Mouse (Mus musculus): Measurements from ENCODE around the gene Bphl. TPM values are rescaled to one million over a fixed set of nuclear protein-coding genes. Genes with fewer than 3 reads are reported as not detected.

Gene Bphl
- polyA plus RNA-seq, 1 experiment from 2014 or later, result 46.8 TPM

- Histone ChIP-seq H3K9ac (no peak overlapping the region), H3K4me2 (no peak overlapping the region), H3K36me3 (ENCODE audit: insufficient read depth) (no peaks in the 10 kb centered on the region), H3K4me1 (ENCODE audit: insufficient read depth) (no peaks in the 10 kb centered on the region), H3K27me3 (ENCODE audit: insufficient read depth, low read length) (no peaks in the 10 kb centered on the region), H3K27ac (ENCODE audit: low read depth) (no peak overlapping the region), H3K4me3 (ENCODE audit: low read depth, low read length) (no peak overlapping the region), H3K9me3 (ENCODE audit: low read depth, low read length) (no peaks in the 10 kb centered on the region)
- ATAC-seq (ENCODE audit: insufficient read depth), result no peak
- no peak for TF ChIP-seq CTCF (IDR thresholded peaks at IDR 0.05; ENCODE audit: low read depth)
- 75% methylated on average over 5 of the region's 5 CpGs for WGBS
- DNase-seq, result no peak
These were observed 75.1 kb downstream of the Bphl start for GRCm38 (mm10) chr13:34112369-34113081.

- H3K27me3 ChIP-seq (ENCODE audit: insufficient read depth, low read length), result no peaks in the 10 kb centered on the region
- no peak overlapping the region for H3K4me2 ChIP-seq
- no peaks in the 10 kb centered on the region for H3K9me3 ChIP-seq (ENCODE audit: low read depth, low read length)
- TF ChIP-seq CTCF (IDR thresholded peaks at IDR 0.05; ENCODE audit: low read depth), result no peak
- 90% methylated on average over 3 of the region's 3 CpGs for WGBS
- no peak overlapping the region for H3K27ac ChIP-seq (ENCODE audit: low read depth)
- H3K9ac ChIP-seq, result no peak overlapping the region
- DNase-seq (no peak), ATAC-seq (ENCODE audit: insufficient read depth) (no peak)
- H3K36me3 ChIP-seq (ENCODE audit: insufficient read depth), result no peaks in the 10 kb centered on the region
- H3K4me3 ChIP-seq (ENCODE audit: low read depth, low read length), result no peak overlapping the region
- no peaks in the 10 kb centered on the region for H3K4me1 ChIP-seq (ENCODE audit: insufficient read depth)
These were observed 75.7 kb downstream of the Bphl start for GRCm38 (mm10) chr13:34113086-34113485.

GRCm38 (mm10) chr13:34114654-34115053 lies 77.3 kb downstream of the Bphl start:
- no peak overlapping the region for H3K9ac ChIP-seq
- no peaks in the 10 kb centered on the region for H3K4me1 ChIP-seq (ENCODE audit: insufficient read depth)
- no peaks in the 10 kb centered on the region for H3K27me3 ChIP-seq (ENCODE audit: insufficient read depth, low read length)
- no peak for TF ChIP-seq CTCF (IDR thresholded peaks at IDR 0.05; ENCODE audit: low read depth)
- H3K36me3 ChIP-seq (ENCODE audit: insufficient read depth), result no peaks in the 10 kb centered on the region
- no peaks in the 10 kb centered on the region for H3K9me3 ChIP-seq (ENCODE audit: low read depth, low read length)
- ATAC-seq (ENCODE audit: insufficient read depth) (no peak), DNase-seq (no peak)
- WGBS, result 84% methylated on average over 4 of the region's 4 CpGs
- no peak overlapping the region for H3K27ac ChIP-seq (ENCODE audit: low read depth)
- no peak overlapping the region for H3K4me3 ChIP-seq (ENCODE audit: low read depth, low read length)
- no peak overlapping the region for H3K4me2 ChIP-seq

DNA sequence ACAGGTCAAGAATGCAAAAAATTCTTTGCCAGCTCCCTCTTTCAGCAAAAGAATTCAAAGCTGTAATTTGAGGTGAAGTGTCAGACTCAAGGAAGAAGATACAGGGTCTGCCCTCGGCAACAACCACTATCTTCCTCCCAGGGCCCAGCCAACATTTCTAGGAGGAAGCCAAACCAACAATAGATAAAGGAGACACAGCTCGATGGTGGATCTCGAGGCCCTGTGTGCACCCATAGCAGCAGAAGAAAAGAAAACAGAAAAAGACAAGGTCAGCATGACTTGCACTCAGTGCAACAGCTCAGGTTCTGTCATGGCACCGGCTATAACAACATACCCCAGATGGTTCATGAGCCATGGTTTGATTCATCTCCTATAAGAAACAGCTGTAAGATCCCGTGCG lies 79.1 kb downstream of the Bphl start:
- no peak for TF ChIP-seq CTCF (IDR thresholded peaks at IDR 0.05; ENCODE audit: low read depth)
- H3K27ac ChIP-seq (ENCODE audit: low read depth), result no peak overlapping the region
- no peak for ATAC-seq (ENCODE audit: insufficient read depth)
- H3K4me1 ChIP-seq (ENCODE audit: insufficient read depth), result no peaks in the 10 kb centered on the region
- no peaks in the 10 kb centered on the region for H3K9me3 ChIP-seq (ENCODE audit: low read depth, low read length)
- 59% methylated on average over 6 of the region's 6 CpGs for WGBS
- H3K27me3 ChIP-seq (ENCODE audit: insufficient read depth, low read length), result no peaks in the 10 kb centered on the region
- H3K4me2 ChIP-seq, result no peak overlapping the region
- no peak overlapping the region for H3K9ac ChIP-seq
- no peak for DNase-seq
- H3K4me3 ChIP-seq (ENCODE audit: low read depth, low read length), result no peak overlapping the region
- no peaks in the 10 kb centered on the region for H3K36me3 ChIP-seq (ENCODE audit: insufficient read depth)

- no peak for ATAC-seq (ENCODE audit: insufficient read depth)
These were observed 81.4 kb downstream of the Bphl start for GRCm38 (mm10) chr13:34118816-34119215.

GRCm38 (mm10) chr13:34119406-34119805 lies 82.0 kb downstream of the Bphl start:
- no peak overlapping the region for H3K4me2 ChIP-seq
- no peak overlapping the region for H3K9ac ChIP-seq
- H3K27ac ChIP-seq (ENCODE audit: low read depth), result no peak overlapping the region
- DNase-seq (no peak), ATAC-seq (ENCODE audit: insufficient read depth) (no peak)
- no peak for TF ChIP-seq CTCF (IDR thresholded peaks at IDR 0.05; ENCODE audit: low read depth)
- no peaks in the 10 kb centered on the region for H3K4me1 ChIP-seq (ENCODE audit: insufficient read depth)
- H3K27me3 ChIP-seq (ENCODE audit: insufficient read depth, low read length), result no peaks in the 10 kb centered on the region
- H3K9me3 ChIP-seq (ENCODE audit: low read depth, low read length), result no peaks in the 10 kb centered on the region
- 0 out of 2 replicates have a peak, but pooled peaks cover under 1% of the 10 kb centered on the region for H3K36me3 ChIP-seq (ENCODE audit: insufficient read depth)
- H3K4me3 ChIP-seq (ENCODE audit: low read depth, low read length), result no peak overlapping the region
- 25% methylated on average over 4 of the region's 4 CpGs for WGBS

More at GRCm38 (mm10) chr13:34118816-34119215, 81.4 kb downstream of the Bphl start:
- no peak for TF ChIP-seq CTCF (IDR thresholded peaks at IDR 0.05; ENCODE audit: low read depth)
- Histone ChIP-seq H3K36me3 (ENCODE audit: insufficient read depth) (no peaks in the 10 kb centered on the region), H3K9ac (no peak overlapping the region), H3K9me3 (ENCODE audit: low read depth, low read length) (no peaks in the 10 kb centered on the region), H3K4me1 (ENCODE audit: insufficient read depth) (no peaks in the 10 kb centered on the region), H3K4me2 (no peak overlapping the region), H3K27me3 (ENCODE audit: insufficient read depth, low read length) (no peaks in the 10 kb centered on the region), H3K27ac (ENCODE audit: low read depth) (no peak overlapping the region), H3K4me3 (ENCODE audit: low read depth, low read length) (no peak overlapping the region)
- WGBS, result 68% methylated on average over 4 of the region's 4 CpGs
- no peak for DNase-seq

DNA sequence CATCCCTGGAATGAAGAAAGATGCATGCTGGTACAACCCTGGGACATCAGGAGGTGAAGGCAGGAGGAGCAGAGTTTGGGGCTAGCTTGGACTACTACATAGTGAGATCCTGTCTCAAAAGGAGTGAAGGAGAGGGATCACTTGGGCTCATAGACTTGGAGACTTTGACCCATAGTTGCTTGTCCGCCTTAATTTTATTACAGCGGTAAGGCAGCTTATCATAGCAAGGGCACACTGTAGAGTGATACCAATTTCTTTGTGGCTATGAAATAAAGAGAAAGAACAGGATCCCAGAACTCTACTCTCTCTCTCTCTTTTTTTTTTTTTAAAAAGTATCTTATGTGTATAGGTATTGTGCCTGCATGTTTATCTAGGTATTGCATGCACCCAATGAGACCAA lies 83.1 kb downstream of the Bphl start:
- Histone ChIP-seq H3K27ac (ENCODE audit: low read depth) (no peak overlapping the region), H3K4me1 (ENCODE audit: insufficient read depth) (no peaks in the 10 kb centered on the region), H3K36me3 (ENCODE audit: insufficient read depth) (peaks cover 9% of the 10 kb centered on the region; the same call in 1 of the 2 replicates), H3K4me3 (ENCODE audit: low read depth, low read length) (no peak overlapping the region), H3K4me2 (no peak overlapping the region), H3K9ac (no peak overlapping the region), H3K9me3 (ENCODE audit: low read depth, low read length) (no peaks in the 10 kb centered on the region), H3K27me3 (ENCODE audit: insufficient read depth, low read length) (no peaks in the 10 kb centered on the region)
- ATAC-seq (ENCODE audit: insufficient read depth), result no peak
- DNase-seq, result no peak
- WGBS, result 92% methylated on average over 2 of the region's 2 CpGs
- no peak for TF ChIP-seq CTCF (IDR thresholded peaks at IDR 0.05; ENCODE audit: low read depth)

Other genes starting within 250 kb of the Bphl start
- gene Serpinb6e, start 194.2 kb upstream of the Bphl start, polyA plus RNA-seq (2014; fragmentation: Nextera tagmentation; extraction: Ambion mirVana), result not detected in 2 replicates
- gene Serpinb6c, start 131.9 kb upstream of the Bphl start, polyA plus RNA-seq (2014; fragmentation: Nextera tagmentation; extraction: Ambion mirVana), result not detected in 2 replicates
- 31.2 and 35.1 TPM in 2 replicates for gene Nqo2, start 72.9 kb upstream of the Bphl start, polyA plus RNA-seq (2014; fragmentation: Nextera tagmentation; extraction: Ambion mirVana)
- 23.3 and 23.9 TPM in 2 replicates for gene Ripk1, start 35.2 kb upstream of the Bphl start, polyA plus RNA-seq (2014; fragmentation: Nextera tagmentation; extraction: Ambion mirVana)
- gene Serpinb6a, start 34.8 kb upstream of the Bphl start, polyA plus RNA-seq (2014; fragmentation: Nextera tagmentation; extraction: Ambion mirVana), result 62.3 and 68.3 TPM in 2 replicates
- 164 and 169 TPM in 2 replicates for gene Tubb2a, start 40.4 kb downstream of the Bphl start, polyA plus RNA-seq (2014; fragmentation: Nextera tagmentation; extraction: Ambion mirVana)
- gene Tubb2b, start 92.9 kb downstream of the Bphl start, polyA plus RNA-seq (2014; fragmentation: Nextera tagmentation; extraction: Ambion mirVana), result 13.3 and 15.9 TPM in 2 replicates
- gene Psmg4, start 125.4 kb downstream of the Bphl start, polyA plus RNA-seq (2014; fragmentation: Nextera tagmentation; extraction: Ambion mirVana), result 73.7 and 78.0 TPM in 2 replicates